Mouse (Mus musculus) ZHBTc4 (cell line): ENCODE results near the gene Zfp14.
A peak's percentile ranks its signal among the peaks of the same experiment; 100 is the strongest.

Experiments
- DNase-seq: peaks from one replicate; pipeline ENCODE4 v3.0.0-alpha.2; 2011; ENCODE audit warnings: low read depth, low spot score

Zfp14 gene

GRCm38 (mm10) chr7:30028572-30028971 lies 22.6 kb downstream of the Zfp14 start:
- no peak for DNase-seq

GRCm38 (mm10) chr7:30027331-30027730 lies 23.8 kb downstream of the Zfp14 start:
- no peak for DNase-seq

GRCm38 (mm10) chr7:30025358-30025757 lies 25.8 kb downstream of the Zfp14 start:
- DNase-seq, result no peak

GRCm38 (mm10) chr7:30023800-30024199 lies 27.4 kb downstream of the Zfp14 start:
- no peak for DNase-seq

GRCm38 (mm10) chr7:30023324-30023723 lies 27.9 kb downstream of the Zfp14 start:
- no peak for DNase-seq

GRCm38 (mm10) chr7:30019543-30019942 lies 31.6 kb downstream of the Zfp14 start:
- DNase-seq, result no peak

GRCm38 (mm10) chr7:30017226-30017625 lies 34.0 kb downstream of the Zfp14 start:
- no peak for DNase-seq

GRCm38 (mm10) chr7:30012956-30013363 lies 38.2 kb downstream of the Zfp14 start:
- peak; percentile 68 for DNase-seq

GRCm38 (mm10) chr7:30010551-30011195 lies 40.5 kb downstream of the Zfp14 start:
- no peak for DNase-seq

- DNase-seq, result no peak
Measured at GRCm38 (mm10) chr7:30009321-30010085, 41.7 kb downstream of the Zfp14 start.

GRCm38 (mm10) chr7:30008020-30008690 lies 43.0 kb downstream of the Zfp14 start:
- DNase-seq, result no peak

GRCm38 (mm10) chr7:30007601-30008000 lies 43.6 kb downstream of the Zfp14 start:
- DNase-seq, result no peak

- no peak for DNase-seq
Measured at GRCm38 (mm10) chr7:30000601-30001000, 50.6 kb downstream of the Zfp14 start.

GRCm38 (mm10) chr7:29995134-29995533 lies 56.0 kb downstream of the Zfp14 start:
- DNase-seq, result no peak

- peak; percentile 29 for DNase-seq
Measured at GRCm38 (mm10) chr7:29993340-29993739, 57.8 kb downstream of the Zfp14 start.

GRCm38 (mm10) chr7:29992698-29993097 lies 58.5 kb downstream of the Zfp14 start:
- peak; percentile 32 for DNase-seq

- DNase-seq, result no peak
Measured at GRCm38 (mm10) chr7:29989031-29989430, 62.1 kb downstream of the Zfp14 start.

- no peak for DNase-seq
Measured at GRCm38 (mm10) chr7:29987551-29987950, 63.6 kb downstream of the Zfp14 start.
